Mouse (Mus musculus) limb, embryonic 14.5 days (tissue): ENCODE measurements around the gene Arhgap22. TPM values are rescaled to one million over a fixed set of nuclear protein-coding genes. Genes with fewer than 3 reads are reported as not detected.

ENCODE experiments used
- ATAC-seq: fragments of 200-750 bp; cut with Nextera tagmentation; 2 replicates; pipeline ENCODE4 v1.8.0; 2017; ENCODE audit warnings: low read depth, moderate number of reproducible peaks, moderate TSS enrichment; ENCODE audit not compliant: low FRiP score
- DNase-seq: peaks from one replicate; pipeline ENCODE4 v3.0.0-alpha.2; 2015; ENCODE audit warnings: low spot score
- H3K27ac ChIP-seq: fragments of 300-500 bp; sonication (generic); replicated peaks from 2 replicates; pipeline ENCODE4 v1.5.1; 2014; ENCODE audit warnings: low read depth, mild to moderate bottlenecking, low read length, moderate library complexity, mixed read lengths
- H3K27me3 ChIP-seq: fragments of 300-500 bp; sonication (generic); 2 replicates; pipeline ENCODE4 v1.6.1; 2014; ENCODE audit warnings: low read length, mixed read lengths; ENCODE audit not compliant: control insufficient read depth, insufficient read depth
- H3K36me3 ChIP-seq: fragments of 300-500 bp; sonication (generic); 2 replicates; pipeline ENCODE4 v1.6.1; 2014; ENCODE audit warnings: mild to moderate bottlenecking, low read length, moderate library complexity, mixed read lengths; ENCODE audit not compliant: control insufficient read depth, insufficient read depth
- H3K4me1 ChIP-seq: fragments of 300-500 bp; sonication (generic); 2 replicates; pipeline ENCODE4 v1.6.1; 2014; ENCODE audit warnings: antibody characterized with exemption, low read length, mixed read lengths; ENCODE audit not compliant: control insufficient read depth, insufficient read depth
- H3K4me2 ChIP-seq: fragments of 300-500 bp; sonication (generic); replicated peaks from 2 replicates; pipeline ENCODE4 v1.6.1; 2014; ENCODE audit warnings: low read depth, mild to moderate bottlenecking, low read length, moderate library complexity; ENCODE audit not compliant: severe bottlenecking
- H3K4me3 ChIP-seq: fragments of 300-500 bp; sonication (generic); replicated peaks from 2 replicates; pipeline ENCODE4 v1.5.1; 2014; ENCODE audit warnings: low read length
- H3K9ac ChIP-seq: fragments of 300-500 bp; sonication (generic); 2 replicates; pipeline ENCODE4 v1.6.1; 2014; ENCODE audit warnings: mild to moderate bottlenecking, low read depth, low read length, moderate library complexity; ENCODE audit not compliant: severe bottlenecking
- H3K9me3 ChIP-seq: fragments of 300-500 bp; sonication (generic); 2 replicates; pipeline ENCODE4 v1.6.1; 2016; ENCODE audit warnings: low read length; ENCODE audit not compliant: control insufficient read depth
- POLR2A ChIP-seq: fragments of 200-500 bp; IDR thresholded peaks from 2 replicates; pipeline ENCODE4 v1.8.0; 2012; ENCODE audit warnings: inconsistent platforms, mild to moderate bottlenecking, moderate library complexity, borderline replicate concordance; ENCODE audit not compliant: insufficient read depth, insufficient read length; ENCODE audit errors: extremely low read depth
- WGBS: fragments of 180-500 bp; shearing (Covaris S2); extraction: QIAGEN DNeasy Blood & Tissue Kit; methylation state at CpG from one replicate; pipeline ENCODE4 v1.1.7; 2014; 5-methylcytosine and 5-hydroxymethylcytosine counted together
- polyA plus RNA-seq, 2 experiments: library from polyadenylated mRNA; depleted of rRNA in 1 of 2; stranded (reverse) in 1 of 2; unstranded in 1 of 2; fragments of >200 nt; fragmentation: Nextera tagmentation in 1 of 2; extraction: Ambion mirVana in 1 of 2; gene quantifications; 2 replicates each; pipeline versions ENCODE4 v1.2.1 to v1.2.3; 2012 to 2014

Arhgap22 gene
- polyA plus RNA-seq, 2 experiments, result 4.8 to 5.3 TPM

DNA sequence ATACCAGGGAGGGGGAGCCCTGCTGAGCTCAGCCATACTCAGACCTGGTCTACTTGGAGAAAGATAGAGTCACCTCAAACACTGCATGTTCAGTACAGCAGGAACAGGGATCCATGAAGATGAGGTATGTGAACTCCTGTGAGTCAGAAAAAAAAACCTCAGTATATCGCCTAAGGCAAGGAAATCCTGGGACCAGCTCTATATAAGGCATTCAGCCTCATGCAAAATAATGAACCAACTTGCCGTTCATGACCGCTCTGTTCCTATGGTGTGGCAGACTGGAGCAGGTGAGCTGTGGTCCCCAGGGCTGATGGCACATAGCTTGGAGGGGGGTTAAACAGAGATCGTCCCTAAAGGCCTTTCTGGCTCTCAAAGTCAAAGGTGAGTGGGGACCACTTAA is 68.6 kb downstream of the Arhgap22 start:
- no peaks in the 10 kb centered on the region for H3K4me1 ChIP-seq
- DNase-seq (no peak), ATAC-seq (no peak)
- no peak overlapping the region for H3K4me2 ChIP-seq
- WGBS, result 84% methylated on average over 4 of the region's 4 CpGs
- no peak overlapping the region for H3K9ac ChIP-seq
- TF ChIP-seq POLR2A, result no peak
- H3K36me3 ChIP-seq, result no peaks in the 10 kb centered on the region
- no peak overlapping the region for H3K4me3 ChIP-seq
- H3K27ac ChIP-seq, result no peak overlapping the region
- H3K9me3 ChIP-seq, result no peaks in the 10 kb centered on the region
- H3K27me3 ChIP-seq, result no peaks in the 10 kb centered on the region

DNA sequence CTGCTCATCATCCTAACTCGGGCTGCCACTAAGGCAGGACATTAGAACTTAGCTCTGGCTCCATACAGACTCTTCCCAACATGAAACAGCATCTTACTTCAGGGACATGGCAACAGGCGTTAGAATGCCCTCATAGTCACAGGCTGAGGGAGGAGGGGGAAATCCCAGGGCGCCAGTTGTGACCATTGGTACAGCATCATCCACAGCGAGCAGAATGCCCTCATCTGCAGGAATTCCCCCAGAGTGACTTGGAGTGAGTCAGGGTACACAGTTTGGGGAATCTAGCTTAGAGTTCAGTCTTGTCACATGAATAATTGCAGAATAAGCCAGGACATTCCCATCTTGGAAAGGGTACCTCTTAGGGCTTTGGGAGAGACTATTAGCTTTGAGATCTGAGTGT is 74.1 kb downstream of the Arhgap22 start:
- no peaks in the 10 kb centered on the region for H3K36me3 ChIP-seq
- ATAC-seq, result no peak
- H3K9ac ChIP-seq, result no peak overlapping the region
- no peaks in the 10 kb centered on the region for H3K27me3 ChIP-seq
- TF ChIP-seq POLR2A, result no peak
- DNase-seq, result no peak
- H3K4me3 ChIP-seq, result no peak overlapping the region
- H3K4me2 ChIP-seq, result no peak overlapping the region
- H3K4me1 ChIP-seq, result no peaks in the 10 kb centered on the region
- 76% methylated on average over 4 of the region's 4 CpGs for WGBS
- H3K9me3 ChIP-seq, result no peaks in the 10 kb centered on the region
- no peak overlapping the region for H3K27ac ChIP-seq

- ATAC-seq (no peak), DNase-seq (no peak)
- no peak overlapping the region for H3K27ac ChIP-seq
- no peak overlapping the region for H3K4me2 ChIP-seq
- H3K27me3 ChIP-seq, result no peaks in the 10 kb centered on the region
- H3K9me3 ChIP-seq, result no peaks in the 10 kb centered on the region
- H3K4me3 ChIP-seq, result no peak overlapping the region
- H3K9ac ChIP-seq, result no peak overlapping the region
- no peak for TF ChIP-seq POLR2A
- no peaks in the 10 kb centered on the region for H3K4me1 ChIP-seq
- 20% methylated on average over 9 of the region's 9 CpGs for WGBS
- H3K36me3 ChIP-seq, result no peaks in the 10 kb centered on the region
Observed at GRCm38 (mm10) chr14:33290038-33290437, 76.2 kb downstream of the Arhgap22 start.

DNA sequence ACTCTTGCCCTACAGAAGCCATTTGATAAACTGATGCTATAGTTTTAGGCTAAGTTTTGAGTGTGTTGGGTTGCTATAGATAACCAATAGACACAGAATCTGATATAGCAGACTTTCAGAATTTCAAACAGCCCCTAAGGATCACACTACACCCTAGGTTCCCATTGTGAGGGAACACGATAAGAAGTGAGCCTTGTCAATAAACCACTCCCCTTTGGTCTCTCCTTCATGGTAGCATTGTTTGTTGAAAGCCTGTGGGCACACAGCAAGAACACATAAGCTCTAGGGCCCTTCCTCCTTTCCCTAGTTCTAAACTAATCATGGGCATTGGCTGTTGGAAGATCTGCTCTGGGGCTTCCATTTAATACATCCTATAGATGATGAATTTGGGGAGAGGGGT is 80.7 kb downstream of the Arhgap22 start:
- Histone ChIP-seq H3K27ac (no peak overlapping the region), H3K4me2 (no peak overlapping the region), H3K4me3 (no peak overlapping the region), H3K36me3 (no peaks in the 10 kb centered on the region), H3K9me3 (no peaks in the 10 kb centered on the region), H3K4me1 (no peaks in the 10 kb centered on the region), H3K27me3 (no peaks in the 10 kb centered on the region), H3K9ac (no peak overlapping the region)
- WGBS, result 64% methylated on average over 1 of the region's 1 CpGs
- DNase-seq (no peak), ATAC-seq (no peak)
- TF ChIP-seq POLR2A, result no peak

DNA sequence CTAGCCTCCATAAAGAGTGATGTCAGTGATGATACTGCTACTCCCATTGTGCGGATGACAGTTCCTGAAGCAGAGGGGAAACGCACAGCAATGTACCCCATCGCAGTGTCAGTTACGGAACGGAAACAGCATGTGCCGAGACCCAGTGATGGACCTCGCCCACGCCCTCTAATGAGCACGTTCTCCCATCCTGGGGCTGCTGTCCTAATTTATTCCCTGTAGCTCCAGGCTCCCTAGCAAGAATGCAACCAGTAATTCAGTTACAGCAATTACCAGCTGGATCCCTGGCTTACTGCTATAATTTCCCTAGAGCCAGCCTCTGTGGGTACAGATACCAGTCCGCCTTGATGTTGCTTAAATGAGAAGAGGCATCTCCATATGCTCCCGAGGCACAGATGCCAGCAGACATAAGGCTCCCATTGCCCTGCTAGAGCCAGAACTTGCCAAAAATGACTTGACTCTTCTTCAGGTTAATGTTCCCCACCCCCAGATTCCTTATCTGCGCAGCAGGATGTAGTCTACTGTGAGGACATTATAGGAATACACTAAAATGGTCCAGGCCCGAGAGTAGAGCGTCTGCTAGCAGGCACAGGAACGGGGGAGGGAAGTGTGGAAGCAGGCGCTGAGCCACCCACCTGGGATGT is 83.0 kb downstream of the Arhgap22 start:
- 74% methylated on average over 16 of the region's 16 CpGs for WGBS
- Histone ChIP-seq H3K27ac (no peak overlapping the region), H3K4me2 (no peak overlapping the region), H3K9me3 (no peaks in the 10 kb centered on the region), H3K4me3 (no peak overlapping the region), H3K9ac (no peak overlapping the region), H3K4me1 (no peaks in the 10 kb centered on the region), H3K36me3 (no peaks in the 10 kb centered on the region), H3K27me3 (no peaks in the 10 kb centered on the region)
- TF ChIP-seq POLR2A, result no peak
- no peak for ATAC-seq
- DNase-seq, result no peak
